Mouse (Mus musculus): ENCODE measurements around the gene Sae1. TPM values are rescaled to one million over a fixed set of nuclear protein-coding genes. Genes with fewer than 3 reads are reported as not detected.

Gene Sae1
- polyA plus RNA-seq, 1 experiment: 147 TPM

DNA sequence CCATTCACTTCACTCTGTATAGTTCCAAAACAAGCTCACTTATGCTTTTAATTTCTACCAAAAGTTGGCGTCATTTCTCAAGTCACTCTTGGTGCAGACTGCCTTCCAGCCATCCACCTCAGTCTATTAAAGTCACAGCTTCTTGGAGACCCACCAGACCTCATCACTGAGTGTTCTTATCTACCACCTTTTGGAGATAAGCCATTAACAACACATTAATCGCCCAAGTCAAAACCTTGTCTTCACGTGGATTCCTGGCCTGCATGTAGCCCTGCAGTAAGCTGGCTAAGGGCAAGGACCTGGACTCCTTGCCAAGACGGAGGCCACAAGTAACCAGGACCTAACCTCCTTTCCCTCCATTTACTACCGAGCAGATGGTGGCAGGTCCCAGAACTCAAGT, 12.6 kb downstream of the Sae1 start:
- no peak for TF ChIP-seq POLR2A (IDR thresholded peaks at IDR 0.05; ENCODE audit: borderline replicate concordance, extremely low read depth, insufficient read depth, insufficient read length, poor library complexity, severe bottlenecking)
- TF ChIP-seq CTCF (IDR thresholded peaks at IDR 0.05; ENCODE audit: borderline replicate concordance, extremely low read depth, insufficient read depth, insufficient read length): no peak
- no peak for DNase-seq (ENCODE audit: low read depth)

DNA sequence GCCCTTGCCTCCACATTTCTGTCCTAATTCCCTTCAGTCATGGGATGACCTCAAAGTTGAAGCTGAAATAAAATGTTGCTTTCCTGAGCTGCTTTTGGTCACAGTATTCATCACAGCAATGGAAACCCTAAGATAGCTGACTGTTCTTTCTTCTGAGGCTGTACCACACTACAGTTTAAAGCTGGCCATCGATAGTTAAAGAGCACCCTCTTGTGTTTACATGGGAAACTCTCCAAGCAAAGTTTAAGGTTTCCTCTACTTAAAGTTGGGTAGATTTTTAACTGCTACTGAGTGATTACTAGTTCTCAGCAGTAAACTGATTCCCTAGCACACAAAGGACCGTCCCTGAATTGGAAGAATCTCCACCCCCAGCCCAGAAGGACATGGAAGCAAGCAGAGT, 13.9 kb downstream of the Sae1 start:
- peak; percentile 19; the same call in 1 of the 2 replicates for TF ChIP-seq CTCF (IDR thresholded peaks at IDR 0.05; ENCODE audit: borderline replicate concordance, extremely low read depth, insufficient read depth, insufficient read length)
- TF ChIP-seq POLR2A (IDR thresholded peaks at IDR 0.05; ENCODE audit: borderline replicate concordance, extremely low read depth, insufficient read depth, insufficient read length, poor library complexity, severe bottlenecking): no peak
- peak; percentile 52 for DNase-seq (ENCODE audit: low read depth)

DNA sequence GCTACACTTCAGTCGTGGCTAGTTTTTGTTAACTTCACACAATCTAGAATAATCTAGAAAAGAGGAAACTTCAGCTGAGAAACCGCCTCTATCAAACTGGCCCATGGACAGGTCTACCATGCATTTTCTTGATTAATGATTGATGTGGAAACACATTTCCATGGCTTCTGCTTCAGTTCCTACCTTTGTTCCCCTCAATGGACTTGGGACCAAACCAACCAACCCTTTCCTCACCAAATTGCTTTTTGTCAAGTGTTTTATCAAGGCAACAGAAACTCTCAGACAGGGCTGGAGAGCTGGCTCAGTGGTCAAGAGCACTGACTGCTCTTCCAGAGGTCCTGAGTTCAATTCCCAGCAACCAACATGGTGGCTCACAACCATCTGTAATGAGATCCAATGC, 17.0 kb downstream of the Sae1 start:
- no peak for DNase-seq (ENCODE audit: low read depth)
- TF ChIP-seq POLR2A (IDR thresholded peaks at IDR 0.05; ENCODE audit: borderline replicate concordance, extremely low read depth, insufficient read depth, insufficient read length, poor library complexity, severe bottlenecking) (no peak), CTCF (IDR thresholded peaks at IDR 0.05; ENCODE audit: borderline replicate concordance, extremely low read depth, insufficient read depth, insufficient read length) (no peak)

DNA sequence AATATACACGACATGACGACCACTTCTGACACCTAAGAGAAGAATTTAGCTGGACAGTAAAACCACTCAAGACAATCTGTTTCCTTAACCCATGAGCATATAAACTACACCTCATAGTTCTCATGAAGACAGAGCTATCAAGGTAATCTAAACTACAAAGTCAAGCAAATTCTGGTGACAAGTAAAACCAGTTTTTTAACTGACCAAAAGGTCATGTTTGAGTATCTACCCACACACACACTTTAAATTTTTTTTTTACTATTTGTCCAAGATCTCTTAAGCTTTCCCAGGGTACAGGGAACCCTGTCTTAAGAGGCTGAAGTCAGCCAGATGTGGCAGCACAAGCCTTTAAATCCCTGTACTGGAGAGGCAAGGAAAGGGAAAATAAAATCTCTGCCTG, 18.8 kb downstream of the Sae1 start:
- no peak for TF ChIP-seq CTCF (IDR thresholded peaks at IDR 0.05; ENCODE audit: borderline replicate concordance, extremely low read depth, insufficient read depth, insufficient read length)
- TF ChIP-seq POLR2A (IDR thresholded peaks at IDR 0.05; ENCODE audit: borderline replicate concordance, extremely low read depth, insufficient read depth, insufficient read length, poor library complexity, severe bottlenecking): no peak
- no peak for DNase-seq (ENCODE audit: low read depth)

DNA sequence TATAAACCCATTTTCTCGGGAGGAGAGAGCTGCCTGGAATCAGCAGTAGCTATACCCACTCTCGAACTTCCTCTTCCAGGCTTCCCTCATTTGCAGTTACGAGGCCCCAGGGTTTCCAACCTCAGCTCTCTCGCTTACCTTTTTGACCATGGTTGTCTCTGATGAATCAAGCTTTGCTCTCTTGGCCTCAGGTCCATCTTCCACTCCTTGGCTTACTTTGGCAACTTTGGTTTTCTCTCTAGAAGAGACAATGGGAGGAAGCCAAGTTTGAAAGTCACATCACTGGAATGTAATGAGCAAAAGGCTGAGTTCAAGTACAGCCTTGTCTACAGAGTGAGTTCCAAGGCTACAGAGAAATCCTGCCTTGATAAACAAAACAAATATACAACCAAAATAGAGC, 20.9 kb downstream of the Sae1 start:
- DNase-seq (ENCODE audit: low read depth): no peak
- no peak for TF ChIP-seq CTCF (IDR thresholded peaks at IDR 0.05; ENCODE audit: borderline replicate concordance, extremely low read depth, insufficient read depth, insufficient read length)
- TF ChIP-seq POLR2A (IDR thresholded peaks at IDR 0.05; ENCODE audit: borderline replicate concordance, extremely low read depth, insufficient read depth, insufficient read length, poor library complexity, severe bottlenecking): no peak

DNA sequence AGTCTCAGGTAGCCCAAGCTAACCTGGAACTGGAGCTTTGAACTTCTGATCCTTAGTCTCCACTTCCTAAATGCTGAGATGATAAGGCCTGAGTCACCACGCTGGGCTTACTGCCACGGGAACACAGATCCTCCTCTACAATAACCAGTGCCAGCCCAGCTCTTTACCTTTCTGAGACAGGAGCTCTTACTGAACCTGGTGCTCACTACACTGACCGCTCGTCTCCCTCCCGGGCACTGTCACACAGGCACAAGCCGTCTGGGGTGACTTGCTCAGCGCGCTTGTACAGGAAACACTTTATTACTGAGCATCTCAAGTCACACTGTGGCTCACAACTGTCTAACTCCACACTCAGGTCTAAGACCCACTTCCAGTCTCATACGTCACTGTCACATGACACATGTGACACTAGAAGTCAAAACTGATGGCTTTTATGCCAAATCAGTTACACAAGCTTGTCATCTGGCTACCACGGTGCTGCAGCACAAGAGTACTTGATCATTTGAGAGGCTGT, 21.4 kb downstream of the Sae1 start:
- DNase-seq (ENCODE audit: low read depth): no peak
- TF ChIP-seq CTCF (IDR thresholded peaks at IDR 0.05; ENCODE audit: borderline replicate concordance, extremely low read depth, insufficient read depth, insufficient read length) (no peak), POLR2A (IDR thresholded peaks at IDR 0.05; ENCODE audit: borderline replicate concordance, extremely low read depth, insufficient read depth, insufficient read length, poor library complexity, severe bottlenecking) (no peak)

DNA sequence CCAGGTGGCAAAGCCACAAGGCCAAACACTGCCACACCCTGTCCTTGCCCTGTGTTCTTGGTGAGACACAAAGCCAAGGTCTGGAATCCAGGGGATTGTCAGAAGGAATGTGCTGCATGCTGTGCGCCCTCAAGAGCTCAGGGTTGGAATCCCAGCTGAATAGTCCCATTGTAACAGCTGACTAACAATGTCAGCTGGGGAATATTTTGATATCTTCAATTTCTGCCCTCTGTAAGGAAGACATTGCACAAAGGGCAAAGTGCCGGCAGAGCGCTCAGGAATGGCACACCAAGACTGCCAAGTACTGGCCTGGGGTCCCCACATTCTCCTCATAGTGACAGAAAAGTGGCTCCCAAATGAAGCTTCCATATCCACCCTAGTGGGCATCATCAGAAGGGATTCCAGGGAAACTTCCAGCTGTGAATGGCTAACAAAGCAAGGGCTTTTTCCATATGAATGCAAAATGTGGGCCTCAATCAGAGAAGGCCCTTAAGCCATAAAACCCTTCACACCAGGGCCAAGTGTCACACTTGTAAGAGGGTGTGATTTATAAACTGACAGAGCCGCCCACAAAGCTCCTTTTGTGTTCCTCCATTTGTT, 22.6 kb downstream of the Sae1 start:
- peak; percentile 84 for DNase-seq (ENCODE audit: low read depth)

DNA sequence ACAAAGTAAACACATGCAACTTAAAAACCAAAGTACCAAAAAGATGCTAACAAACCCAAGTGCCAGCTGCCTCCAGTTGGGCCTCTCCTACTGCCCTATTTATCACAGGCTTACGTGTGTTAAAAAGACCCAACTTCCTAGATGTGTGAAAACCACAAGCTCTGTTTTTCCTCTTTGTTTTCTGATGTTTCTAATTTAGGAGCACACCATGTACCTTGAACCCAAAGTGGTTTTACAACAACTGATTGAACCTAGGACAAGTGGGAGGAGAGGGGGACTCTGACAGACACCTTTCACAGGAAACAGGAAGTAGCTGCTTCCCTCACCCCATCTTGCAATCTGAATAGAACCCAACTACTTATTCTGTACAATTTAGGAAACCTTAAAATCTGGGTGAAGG, 23.3 kb downstream of the Sae1 start:
- TF ChIP-seq CTCF (IDR thresholded peaks at IDR 0.05; ENCODE audit: borderline replicate concordance, extremely low read depth, insufficient read depth, insufficient read length) (no peak), POLR2A (IDR thresholded peaks at IDR 0.05; ENCODE audit: borderline replicate concordance, extremely low read depth, insufficient read depth, insufficient read length, poor library complexity, severe bottlenecking) (no peak)
- no peak for DNase-seq (ENCODE audit: low read depth)

More for the DNA sequence above, 22.6 kb downstream of the Sae1 start:
- TF ChIP-seq POLR2A (IDR thresholded peaks at IDR 0.05; ENCODE audit: borderline replicate concordance, extremely low read depth, insufficient read depth, insufficient read length, poor library complexity, severe bottlenecking) (no peak), CTCF (IDR thresholded peaks at IDR 0.05; ENCODE audit: borderline replicate concordance, extremely low read depth, insufficient read depth, insufficient read length) (peak; percentile 1; the same call in 1 of the 2 replicates)

DNA sequence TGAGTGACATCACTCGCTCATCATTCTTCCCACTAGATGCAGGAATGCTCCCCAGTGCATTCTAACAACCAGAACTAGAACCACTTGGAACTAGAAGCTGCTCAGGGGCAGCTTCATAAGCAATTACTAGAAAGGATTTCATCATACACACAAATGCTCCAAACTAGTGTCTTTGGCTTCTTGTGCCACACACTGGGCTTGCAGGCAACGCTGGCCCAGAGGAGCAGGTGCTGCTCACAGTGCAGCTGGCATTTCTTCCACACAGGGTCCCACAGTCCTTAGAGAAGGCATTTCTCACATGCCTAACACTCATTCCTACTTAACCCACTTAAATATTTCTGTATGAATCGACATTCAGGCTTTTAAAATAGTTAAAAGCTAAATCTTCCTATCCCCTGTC, 30.0 kb downstream of the Sae1 start:
- no peak for DNase-seq (ENCODE audit: low read depth)
- no peak for TF ChIP-seq POLR2A (IDR thresholded peaks at IDR 0.05; ENCODE audit: borderline replicate concordance, extremely low read depth, insufficient read depth, insufficient read length, poor library complexity, severe bottlenecking)
- no peak for TF ChIP-seq CTCF (IDR thresholded peaks at IDR 0.05; ENCODE audit: borderline replicate concordance, extremely low read depth, insufficient read depth, insufficient read length)

DNA sequence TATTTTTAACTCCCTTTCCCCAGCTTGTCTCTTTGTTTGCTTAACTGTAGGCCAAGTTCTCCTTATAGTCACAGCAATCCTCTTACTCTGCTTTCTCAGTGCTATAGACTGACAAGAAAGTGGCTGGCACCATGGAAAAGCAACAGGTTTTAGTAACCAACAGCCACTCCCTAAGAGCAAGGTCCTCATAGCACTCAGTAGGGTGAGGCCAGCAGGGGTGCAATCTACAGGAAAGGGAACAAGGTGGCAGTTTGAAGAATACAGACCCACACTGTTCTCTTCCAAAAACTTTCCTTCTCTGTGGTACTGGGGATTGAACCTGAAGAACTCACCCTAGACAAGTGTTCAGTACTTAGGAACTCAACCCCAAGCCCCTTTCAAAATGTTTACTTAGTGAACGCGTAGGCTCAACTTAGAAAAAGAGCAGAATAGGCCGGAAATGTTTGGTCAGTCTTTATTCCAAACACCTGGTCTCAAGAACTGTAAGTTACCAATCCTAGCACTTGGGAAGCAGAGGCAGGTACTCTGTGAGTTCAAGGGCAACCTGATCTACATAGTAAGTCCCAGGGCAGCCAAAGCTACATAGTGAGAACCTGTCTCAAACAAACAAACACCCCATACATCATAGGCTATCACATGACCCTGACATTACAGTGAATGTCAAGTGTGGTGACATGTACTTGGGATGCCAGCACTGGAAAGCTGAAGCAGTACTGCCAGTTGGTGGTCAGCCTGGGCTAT, 31.6 kb downstream of the Sae1 start:
- no peak for TF ChIP-seq POLR2A (IDR thresholded peaks at IDR 0.05; ENCODE audit: borderline replicate concordance, extremely low read depth, insufficient read depth, insufficient read length, poor library complexity, severe bottlenecking)
- no peak for TF ChIP-seq CTCF (IDR thresholded peaks at IDR 0.05; ENCODE audit: borderline replicate concordance, extremely low read depth, insufficient read depth, insufficient read length)
- DNase-seq (ENCODE audit: low read depth): no peak

DNA sequence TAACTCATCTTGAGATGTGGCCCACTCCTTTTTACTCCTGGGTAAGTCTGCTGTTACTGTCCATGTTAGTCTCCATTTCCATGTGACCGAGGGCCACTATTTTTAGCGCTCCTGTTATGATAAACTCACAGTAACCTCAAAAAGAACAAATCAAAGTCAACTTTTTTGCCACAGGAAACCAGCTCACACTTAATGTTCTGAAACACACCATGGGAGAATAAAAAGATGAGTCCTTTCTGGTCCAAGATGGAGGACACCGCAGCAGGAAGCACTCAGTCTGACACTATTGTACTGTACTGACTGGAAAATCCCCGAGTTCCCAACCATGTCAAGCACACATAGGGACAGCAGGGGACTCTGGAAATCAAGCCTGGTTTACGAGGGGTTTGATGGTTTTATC, 37.6 kb downstream of the Sae1 start:
- DNase-seq (ENCODE audit: low read depth): no peak
- TF ChIP-seq CTCF (IDR thresholded peaks at IDR 0.05; ENCODE audit: borderline replicate concordance, extremely low read depth, insufficient read depth, insufficient read length) (no peak), POLR2A (IDR thresholded peaks at IDR 0.05; ENCODE audit: borderline replicate concordance, extremely low read depth, insufficient read depth, insufficient read length, poor library complexity, severe bottlenecking) (no peak)

DNA sequence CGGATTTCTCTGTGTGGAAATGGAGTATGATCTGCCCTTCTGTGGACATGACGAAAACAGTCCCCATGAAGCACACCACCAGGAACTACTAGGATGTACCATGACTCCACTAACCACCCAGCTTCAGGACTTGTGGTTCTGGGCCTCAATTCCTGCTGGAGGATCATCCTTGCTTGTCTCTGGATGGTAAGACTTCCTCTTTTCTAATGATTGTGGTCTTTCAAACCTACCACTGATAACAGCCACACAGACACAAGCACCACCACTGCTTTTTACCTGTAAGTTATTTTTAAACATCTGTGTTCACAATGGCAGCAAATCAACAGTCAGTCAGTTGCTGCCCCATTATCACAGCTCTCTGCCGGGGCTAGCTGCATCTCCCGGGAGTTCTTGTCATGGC, 42.3 kb downstream of the Sae1 start:
- TF ChIP-seq POLR2A (IDR thresholded peaks at IDR 0.05; ENCODE audit: borderline replicate concordance, extremely low read depth, insufficient read depth, insufficient read length, poor library complexity, severe bottlenecking) (no peak), CTCF (IDR thresholded peaks at IDR 0.05; ENCODE audit: borderline replicate concordance, extremely low read depth, insufficient read depth, insufficient read length) (no peak)
- no peak for DNase-seq (ENCODE audit: low read depth)

All from brain, embryonic 14.5 days (tissue).